Mouse (Mus musculus) embryonic facial prominence, embryonic 12.5 days (tissue): ENCODE data around the gene Nup88. TPM values are rescaled to one million over a fixed set of nuclear protein-coding genes. Genes with fewer than 3 reads are reported as not detected.
"Not testable (repeated sequence)": the region's sequence is repeated elsewhere in the genome, so short reads cannot be mapped to it uniquely, and the experiment has no call there.

ENCODE experiments used
- ATAC-seq: fragments of 200-750 bp; cut with Nextera tagmentation; 2 replicates; pipeline ENCODE4 v1.8.0; 2017; ENCODE audit not compliant: insufficient number of reproducible peaks, insufficient read depth, low FRiP score, low TSS enrichment
- H3K27ac ChIP-seq: fragments of 300-500 bp; sonication (generic); 2 replicates; pipeline ENCODE4 v1.5.1; 2016; ENCODE audit warnings: mild to moderate bottlenecking
- H3K27me3 ChIP-seq: fragments of 300-500 bp; sonication (generic); 2 replicates; pipeline ENCODE4 v1.6.1; 2016; ENCODE audit warnings: mild to moderate bottlenecking, moderate library complexity
- H3K36me3 ChIP-seq: fragments of 300-500 bp; sonication (generic); 2 replicates; pipeline ENCODE4 v1.6.1; 2016; ENCODE audit warnings: mild to moderate bottlenecking
- H3K4me1 ChIP-seq: fragments of 300-500 bp; sonication (generic); 2 replicates; pipeline ENCODE4 v1.6.1; 2016
- H3K4me2 ChIP-seq: fragments of 300-500 bp; sonication (generic); replicated peaks from 2 replicates; pipeline ENCODE4 v1.6.1; 2016; ENCODE audit warnings: mild to moderate bottlenecking, moderate library complexity
- H3K4me3 ChIP-seq: fragments of 300-500 bp; sonication (generic); 2 replicates; pipeline ENCODE4 v1.5.1; 2016; ENCODE audit warnings: mild to moderate bottlenecking
- H3K9ac ChIP-seq: fragments of 300-500 bp; sonication (generic); 2 replicates; pipeline ENCODE4 v1.6.1; 2016; ENCODE audit warnings: mild to moderate bottlenecking, moderate library complexity
- H3K9me3 ChIP-seq: fragments of 300-500 bp; sonication (generic); 2 replicates; pipeline ENCODE4 v1.6.1; 2016; ENCODE audit warnings: mild to moderate bottlenecking, moderate library complexity
- WGBS: fragments of 180-500 bp; shearing (Covaris S2); methylation state at CpG from one replicate; pipeline ENCODE4 v1.1.7; 2016; 5-methylcytosine and 5-hydroxymethylcytosine counted together
- polyA plus RNA-seq: library from polyadenylated mRNA; unstranded; fragments of >200 nt; fragmentation: Nextera tagmentation; extraction: Ambion mirVana; gene quantifications from 2 replicates; pipeline ENCODE4 v1.2.1, GENCODE M21; 2016

The Nup88 gene
- polyA plus RNA-seq, 1 experiment from 2014 or later, result 134 TPM

DNA sequence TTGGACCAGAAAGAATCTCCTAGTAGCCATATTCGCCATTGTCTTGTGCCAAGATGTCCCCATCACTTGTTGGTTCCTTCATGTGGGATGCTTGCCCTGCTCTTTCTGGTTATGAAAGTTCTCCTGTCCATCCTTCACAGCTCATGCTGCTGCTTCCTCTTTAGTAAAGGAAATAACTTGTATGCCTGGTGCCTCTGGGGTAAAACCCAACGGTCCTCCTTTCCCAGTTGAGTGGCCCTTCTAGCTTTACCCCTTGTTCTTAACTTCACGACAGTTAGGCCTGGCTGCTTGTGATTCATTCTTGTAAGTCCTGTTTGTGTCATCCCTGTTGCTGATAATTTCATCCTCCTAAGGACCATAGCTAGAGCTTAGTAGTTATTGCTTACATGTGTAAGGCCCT is 58.5 kb downstream of the Nup88 start:
- Histone ChIP-seq H3K9ac (no peak overlapping the region), H3K9me3 (no peaks in the 10 kb centered on the region), H3K4me3 (no peak overlapping the region), H3K36me3 (peaks cover 37% of the 10 kb centered on the region), H3K4me2 (no peak overlapping the region), H3K27ac (no peak overlapping the region), H3K27me3 (no peaks in the 10 kb centered on the region), H3K4me1 (no peaks in the 10 kb centered on the region)
- no peak for ATAC-seq
- 93% methylated on average over 3 of the region's 3 CpGs for WGBS

DNA sequence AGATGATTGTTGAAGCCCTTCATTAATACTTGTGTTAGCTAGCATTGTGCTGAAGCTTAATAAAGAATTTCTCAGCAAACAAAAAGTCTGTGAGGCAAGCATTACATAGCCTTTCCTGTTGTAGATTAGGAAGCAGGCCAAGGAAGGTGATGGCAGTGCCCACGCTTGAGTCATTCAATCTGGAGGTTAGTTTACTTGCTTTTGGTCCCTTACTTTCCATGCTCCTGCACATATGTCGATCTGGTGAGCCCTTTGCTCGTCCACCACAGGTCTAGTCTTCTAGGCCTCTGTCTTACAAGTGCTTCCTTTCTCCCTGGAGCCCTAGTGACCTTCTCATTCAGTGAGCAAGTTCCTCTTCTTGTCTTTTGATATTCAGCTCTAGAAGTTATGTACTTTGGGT is 63.1 kb downstream of the Nup88 start:
- Histone ChIP-seq H3K36me3 (peaks cover 29% of the 10 kb centered on the region), H3K4me1 (no peaks in the 10 kb centered on the region), H3K9ac (no peak overlapping the region), H3K4me3 (no peak overlapping the region), H3K9me3 (no peaks in the 10 kb centered on the region), H3K27me3 (no peaks in the 10 kb centered on the region), H3K4me2 (no peak overlapping the region), H3K27ac (no peak overlapping the region)
- no peak for ATAC-seq
- 91% methylated on average over 3 of the region's 3 CpGs for whole genome bisulfite sequencing

- not testable (repeated sequence) for H3K4me1 ChIP-seq, H3K4me3 ChIP-seq, H3K4me2 ChIP-seq, ATAC-seq, H3K9me3 ChIP-seq, H3K27ac ChIP-seq, H3K27me3 ChIP-seq, H3K9ac ChIP-seq
- peaks cover 31% of the 10 kb centered on the region for H3K36me3 ChIP-seq
- WGBS, result 88% methylated on average over 5 of the region's 5 CpGs
These were observed 71.6 kb downstream of the Nup88 start for GRCm38 (mm10) chr11:70898182-70898581.

GRCm38 (mm10) chr11:70897680-70898079 is 72.1 kb downstream of the Nup88 start:
- Histone ChIP-seq H3K27ac (no peak overlapping the region), H3K9ac (no peak overlapping the region), H3K9me3 (no peaks in the 10 kb centered on the region), H3K4me2 (no peak overlapping the region), H3K4me1 (no peaks in the 10 kb centered on the region), H3K27me3 (no peaks in the 10 kb centered on the region), H3K36me3 (peaks cover 31% of the 10 kb centered on the region), H3K4me3 (no peak overlapping the region)
- 89% methylated on average over 3 of the region's 3 CpGs for whole genome bisulfite sequencing
- ATAC-seq, result no peak

Other genes with a start within 250 kb of the Nup88 start
- gene Zfp3, start 205.8 kb downstream of the Nup88 start, polyA plus RNA-seq, result 6.8 and 7.5 TPM in 2 replicates
- not detected in 2 replicates for gene Scimp, start 157.4 kb downstream of the Nup88 start, polyA plus RNA-seq
- 43.9 and 45.9 TPM in 2 replicates for gene Rabep1, start 125.2 kb downstream of the Nup88 start, polyA plus RNA-seq
- 71.3 and 73.8 TPM in 2 replicates for gene Rpain, start 240 bp upstream of the Nup88 start, polyA plus RNA-seq
- 254 and 255 TPM in 2 replicates for gene C1qbp, start 13.1 kb upstream of the Nup88 start, polyA plus RNA-seq
- 27.2 TPM in 2 replicates for gene Dhx33, start 34.5 kb upstream of the Nup88 start, polyA plus RNA-seq
- 57.5 and 58.0 TPM in 2 replicates for gene Mis12, start 49.6 kb upstream of the Nup88 start, polyA plus RNA-seq
- 42.1 and 44.0 TPM in 2 replicates for gene Derl2, start 49.9 kb upstream of the Nup88 start, polyA plus RNA-seq
- 270 and 273 TPM in 2 replicates for gene 6330403K07Rik, start 63.5 kb upstream of the Nup88 start, polyA plus RNA-seq
- gene Nlrp1a, start 174.7 kb upstream of the Nup88 start, polyA plus RNA-seq, result 0.04 TPM in 1 of 2 replicates, not detected in the other